Mouse (Mus musculus) liver, embryonic 15.5 days (tissue): ENCODE data around the gene Hoxa13. TPM values are rescaled to one million over a fixed set of nuclear protein-coding genes. Genes with fewer than 3 reads are reported as not detected.

Experiments
- ATAC-seq: fragments of 200-750 bp; cut with Nextera tagmentation; 2 replicates; pipeline ENCODE4 v1.8.0; 2017; ENCODE audit warnings: moderate number of reproducible peaks, mild to moderate bottlenecking, moderate library complexity; ENCODE audit not compliant: insufficient read depth
- H3K27ac ChIP-seq: fragments of 300-500 bp; sonication (generic); replicated peaks from 2 replicates; pipeline ENCODE4 v1.5.1; 2015; ENCODE audit warnings: mild to moderate bottlenecking, inconsistent platforms
- H3K27me3 ChIP-seq: fragments of 300-500 bp; sonication (generic); 2 replicates; pipeline ENCODE4 v1.6.1; 2015; ENCODE audit warnings: mild to moderate bottlenecking, inconsistent platforms
- H3K36me3 ChIP-seq: fragments of 300-500 bp; sonication (generic); replicated peaks from 2 replicates; pipeline ENCODE4 v1.6.1; 2015; ENCODE audit warnings: moderate library complexity, mild to moderate bottlenecking, inconsistent platforms
- H3K4me1 ChIP-seq: fragments of 300-500 bp; sonication (generic); replicated peaks from 2 replicates; pipeline ENCODE4 v1.6.1; 2015; ENCODE audit warnings: inconsistent platforms
- H3K4me2 ChIP-seq: fragments of 300-500 bp; sonication (generic); 2 replicates; pipeline ENCODE4 v1.6.1; 2015; ENCODE audit warnings: moderate library complexity, mild to moderate bottlenecking, inconsistent platforms
- H3K4me3 ChIP-seq: fragments of 300-500 bp; sonication (generic); replicated peaks from 2 replicates; pipeline ENCODE4 v1.5.1; 2015; ENCODE audit warnings: mild to moderate bottlenecking, inconsistent platforms
- H3K9ac ChIP-seq: fragments of 300-500 bp; sonication (generic); 2 replicates; pipeline ENCODE4 v1.6.1; 2015; ENCODE audit warnings: moderate library complexity, mild to moderate bottlenecking, inconsistent platforms
- H3K9me3 ChIP-seq: fragments of 300-500 bp; sonication (generic); replicated peaks from 2 replicates; pipeline ENCODE4 v1.6.1; 2016; ENCODE audit warnings: inconsistent platforms
- WGBS: fragments of 180-500 bp; shearing (Covaris S2); methylation state at CpG from one replicate; pipeline ENCODE4 v1.1.7; 2015; ENCODE audit warnings: mixed read lengths; ENCODE audit not compliant: insufficient replicate concordance; 5-methylcytosine and 5-hydroxymethylcytosine counted together
- polyA plus RNA-seq: library from polyadenylated mRNA; unstranded; fragments of >200 nt; fragmentation: Nextera tagmentation; extraction: Ambion mirVana; gene quantifications from 2 replicates; pipeline ENCODE4 v1.2.1, GENCODE M21; 2015

Hoxa13 gene
- polyA plus RNA-seq, 1 experiment from 2014 or later: not detected

- Histone ChIP-seq H3K9me3 (no peaks in the 10 kb centered on the region), H3K4me2 (no peak overlapping the region), H3K36me3 (no peaks in the 10 kb centered on the region), H3K4me1 (no peaks in the 10 kb centered on the region), H3K4me3 (no peak overlapping the region), H3K9ac (no peak overlapping the region), H3K27me3 (peaks cover 100% of the 10 kb centered on the region), H3K27ac (no peak overlapping the region)
- ATAC-seq: no peak
- WGBS: 2% methylated on average over 27 of the region's 27 CpGs
Observed at GRCm38 (mm10) chr6:52248638-52249414, 11.9 kb downstream of the Hoxa13 start.

GRCm38 (mm10) chr6:52247766-52248637, 12.7 kb downstream of the Hoxa13 start:
- no peak for ATAC-seq
- Histone ChIP-seq H3K36me3 (no peaks in the 10 kb centered on the region), H3K9me3 (no peaks in the 10 kb centered on the region), H3K27me3 (peaks cover 100% of the 10 kb centered on the region), H3K4me3 (no peak overlapping the region), H3K27ac (no peak overlapping the region), H3K9ac (no peak overlapping the region), H3K4me1 (no peaks in the 10 kb centered on the region), H3K4me2 (no peak overlapping the region)
- WGBS: 2% methylated on average over 23 of the region's 23 CpGs

GRCm38 (mm10) chr6:52246916-52247315, 13.8 kb downstream of the Hoxa13 start:
- Histone ChIP-seq H3K9ac (no peak overlapping the region), H3K4me1 (no peaks in the 10 kb centered on the region), H3K9me3 (no peaks in the 10 kb centered on the region), H3K36me3 (no peaks in the 10 kb centered on the region), H3K27ac (no peak overlapping the region), H3K4me3 (no peak overlapping the region), H3K27me3 (peaks cover 100% of the 10 kb centered on the region), H3K4me2 (no peak overlapping the region)
- WGBS: 0% methylated on average over 3 of the region's 3 CpGs
- ATAC-seq: no peak

GRCm38 (mm10) chr6:52246403-52246803, 14.3 kb downstream of the Hoxa13 start:
- H3K27ac ChIP-seq: no peak overlapping the region
- 2% methylated on average over 26 of the region's 26 CpGs for WGBS
- H3K4me2 ChIP-seq: no peak overlapping the region
- no peak overlapping the region for H3K4me3 ChIP-seq
- peaks cover 100% of the 10 kb centered on the region for H3K27me3 ChIP-seq
- H3K9me3 ChIP-seq: no peaks in the 10 kb centered on the region
- no peak for ATAC-seq
- no peaks in the 10 kb centered on the region for H3K36me3 ChIP-seq
- no peak overlapping the region for H3K9ac ChIP-seq
- H3K4me1 ChIP-seq: no peaks in the 10 kb centered on the region

- H3K4me3 ChIP-seq: no peak within 1 kb of the TSS
- no peak within 1 kb of the TSS for H3K9ac ChIP-seq
- H3K4me2 ChIP-seq: no peak within 1 kb of the TSS
Observed at GRCm38 (mm10) chr6:52245757-52246142, 14.9 kb downstream of the Hoxa13 start, which contains the start of gene Hoxa11. TSS of gene Hoxa11 (minus strand) at chr6:52245810.

GRCm38 (mm10) chr6:52245040-52245756, 15.5 kb downstream of the Hoxa13 start:
- no peak for ATAC-seq
- Histone ChIP-seq H3K9me3 (no peaks in the 10 kb centered on the region), H3K4me1 (no peaks in the 10 kb centered on the region), H3K36me3 (no peaks in the 10 kb centered on the region), H3K4me2 (no peak overlapping the region), H3K27ac (no peak overlapping the region), H3K9ac (no peak overlapping the region), H3K27me3 (peaks cover 100% of the 10 kb centered on the region), H3K4me3 (no peak overlapping the region)
- 1% methylated on average over 70 of the region's 71 CpGs for WGBS

More at GRCm38 (mm10) chr6:52245757-52246142, 14.9 kb downstream of the Hoxa13 start, which contains the start of gene Hoxa11:
- WGBS: under 1% methylated on average over 20 of the region's 20 CpGs
- no peaks in the 10 kb centered on the region for H3K36me3 ChIP-seq
- H3K27ac ChIP-seq: no peak within 1 kb of the TSS
- ATAC-seq: no peak
- no peaks in the 10 kb centered on the region for H3K9me3 ChIP-seq
- no peaks in the 10 kb centered on the region for H3K4me1 ChIP-seq
- H3K27me3 ChIP-seq: peaks cover 100% of the 10 kb centered on the region

GRCm38 (mm10) chr6:52244471-52245039, 16.1 kb downstream of the Hoxa13 start:
- 3% methylated on average over 23 of the region's 23 CpGs for WGBS
- peaks cover 100% of the 10 kb centered on the region for H3K27me3 ChIP-seq
- no peak for ATAC-seq
- H3K9ac ChIP-seq: no peak overlapping the region
- no peaks in the 10 kb centered on the region for H3K9me3 ChIP-seq
- no peak overlapping the region for H3K4me3 ChIP-seq
- H3K36me3 ChIP-seq: no peaks in the 10 kb centered on the region
- no peak overlapping the region for H3K4me2 ChIP-seq
- no peak overlapping the region for H3K27ac ChIP-seq
- H3K4me1 ChIP-seq: no peaks in the 10 kb centered on the region

- Histone ChIP-seq H3K4me2 (no peak overlapping the region), H3K27me3 (peaks cover 100% of the 10 kb centered on the region), H3K27ac (no peak overlapping the region), H3K4me3 (no peak overlapping the region), H3K9me3 (no peaks in the 10 kb centered on the region), H3K36me3 (no peaks in the 10 kb centered on the region), H3K9ac (no peak overlapping the region), H3K4me1 (no peaks in the 10 kb centered on the region)
- no peak for ATAC-seq
- under 1% methylated on average over 12 of the region's 12 CpGs for WGBS
Observed at GRCm38 (mm10) chr6:52243681-52244121, 17.0 kb downstream of the Hoxa13 start.

GRCm38 (mm10) chr6:52242801-52243332, 17.8 kb downstream of the Hoxa13 start:
- no peak overlapping the region for H3K9ac ChIP-seq
- ATAC-seq: no peak

GRCm38 (mm10) chr6:52241001-52241621, 19.6 kb downstream of the Hoxa13 start:
- no peaks in the 10 kb centered on the region for H3K4me1 ChIP-seq
- H3K36me3 ChIP-seq: no peaks in the 10 kb centered on the region
- no peak overlapping the region for H3K4me3 ChIP-seq
- no peak overlapping the region for H3K27ac ChIP-seq
- H3K4me2 ChIP-seq: no peak overlapping the region
- no peak for ATAC-seq
- H3K9me3 ChIP-seq: no peaks in the 10 kb centered on the region
- H3K27me3 ChIP-seq: peaks cover 100% of the 10 kb centered on the region
- 3% methylated on average over 9 of the region's 9 CpGs for WGBS
- no peak overlapping the region for H3K9ac ChIP-seq

More at GRCm38 (mm10) chr6:52242801-52243332, 17.8 kb downstream of the Hoxa13 start:
- Histone ChIP-seq H3K9me3 (no peaks in the 10 kb centered on the region), H3K27me3 (peaks cover 100% of the 10 kb centered on the region), H3K4me2 (no peak overlapping the region), H3K4me3 (no peak overlapping the region), H3K36me3 (no peaks in the 10 kb centered on the region), H3K4me1 (no peaks in the 10 kb centered on the region), H3K27ac (no peak overlapping the region)
- WGBS: 6% methylated on average over 4 of the region's 4 CpGs
